Mouse (Mus musculus) liver, embryonic 12.5 days (tissue): ENCODE measurements at regions not wholly inside any gene's neighbourhood (a gene's known extent, or its start where the extent isn't known, plus 50 kb on each side); places are given as distances from the start of the nearest gene placed in this dataset.

Experiments used
- ATAC-seq: fragments of 200-750 bp; cut with Nextera tagmentation; 2 replicates; pipeline ENCODE4 v1.8.0; 2017; ENCODE audit warnings: moderate number of reproducible peaks, mild to moderate bottlenecking, moderate library complexity
- H3K27ac ChIP-seq: fragments of 300-500 bp; sonication (generic); 2 replicates; pipeline ENCODE4 v1.5.1; 2016; ENCODE audit warnings: mild to moderate bottlenecking
- H3K27me3 ChIP-seq: fragments of 300-500 bp; sonication (generic); replicated peaks from 2 replicates; pipeline ENCODE4 v1.6.1; 2016; ENCODE audit warnings: mild to moderate bottlenecking, moderate library complexity
- H3K36me3 ChIP-seq: fragments of 300-500 bp; sonication (generic); 2 replicates; pipeline ENCODE4 v1.6.1; 2016; ENCODE audit warnings: mild to moderate bottlenecking, moderate library complexity
- H3K4me1 ChIP-seq: fragments of 300-500 bp; sonication (generic); 2 replicates; pipeline ENCODE4 v1.6.1; 2016
- H3K4me2 ChIP-seq: fragments of 300-500 bp; sonication (generic); 2 replicates; pipeline ENCODE4 v1.6.1; 2016; ENCODE audit warnings: mild to moderate bottlenecking, moderate library complexity
- H3K4me3 ChIP-seq: fragments of 300-500 bp; sonication (generic); 2 replicates; pipeline ENCODE4 v1.5.1; 2016; ENCODE audit warnings: mild to moderate bottlenecking, moderate library complexity
- H3K9ac ChIP-seq: fragments of 300-500 bp; sonication (generic); 2 replicates; pipeline ENCODE4 v1.6.1; 2016; ENCODE audit warnings: mild to moderate bottlenecking, moderate library complexity
- H3K9me3 ChIP-seq: fragments of 300-500 bp; sonication (generic); replicated peaks from 2 replicates; pipeline ENCODE4 v1.6.1; 2016; ENCODE audit warnings: mild to moderate bottlenecking, moderate library complexity
- WGBS: fragments of 180-500 bp; shearing (Covaris S2); methylation state at CpG from one replicate; pipeline ENCODE4 v1.1.7; 2016; ENCODE audit not compliant: insufficient replicate concordance; 5-methylcytosine and 5-hydroxymethylcytosine counted together

GRCm38 (mm10) chr6:112220149-112220548 is 53.4 kb upstream of the Lmcd1 start:
- Histone ChIP-seq H3K9me3 (no peaks in the 10 kb centered on the region), H3K36me3 (no peaks in the 10 kb centered on the region), H3K9ac (no peak overlapping the region), H3K27me3 (no peaks in the 10 kb centered on the region), H3K4me2 (no peak overlapping the region), H3K27ac (no peak overlapping the region), H3K4me3 (no peak overlapping the region), H3K4me1 (no peaks in the 10 kb centered on the region)
- no peak for ATAC-seq
- 53% methylated on average over 3 of the region's 3 CpGs for WGBS

GRCm38 (mm10) chr6:112221373-112221772 is 52.2 kb upstream of the Lmcd1 start:
- Histone ChIP-seq H3K4me1 (no peaks in the 10 kb centered on the region), H3K4me2 (no peak overlapping the region), H3K36me3 (no peaks in the 10 kb centered on the region), H3K27ac (no peak overlapping the region), H3K27me3 (no peaks in the 10 kb centered on the region), H3K4me3 (no peak overlapping the region), H3K9me3 (no peaks in the 10 kb centered on the region), H3K9ac (no peak overlapping the region)
- no peak for ATAC-seq
- WGBS = 54% methylated on average over 2 of the region's 2 CpGs

DNA sequence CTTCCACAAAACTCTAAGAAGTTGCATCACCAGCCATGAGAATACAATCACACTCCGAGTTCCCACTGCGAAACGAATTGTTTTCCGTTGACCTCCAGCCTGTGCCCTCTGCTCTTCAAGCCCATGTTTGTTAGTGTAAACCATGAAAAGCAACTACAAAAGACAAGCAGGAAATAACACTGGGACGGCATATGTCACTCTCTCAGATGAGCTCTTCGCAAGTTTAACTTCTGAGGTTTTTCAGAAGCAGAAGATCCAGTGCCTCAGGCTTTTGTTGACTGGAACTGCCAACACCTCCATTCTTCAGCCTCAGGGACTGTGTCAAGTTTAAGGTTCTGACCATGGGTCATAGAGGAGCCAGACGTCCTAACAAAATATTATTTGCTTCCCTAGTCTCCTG is 50.2 kb upstream of the Lmcd1 start:
- no peaks in the 10 kb centered on the region for H3K9me3 ChIP-seq
- H3K4me1 ChIP-seq = no peaks in the 10 kb centered on the region
- H3K4me2 ChIP-seq = no peak overlapping the region
- 52% methylated on average over 7 of the region's 7 CpGs for WGBS
- no peak for ATAC-seq
- H3K4me3 ChIP-seq = no peak overlapping the region
- H3K9ac ChIP-seq = no peak overlapping the region
- no peaks in the 10 kb centered on the region for H3K36me3 ChIP-seq
- no peak overlapping the region for H3K27ac ChIP-seq
- no peaks in the 10 kb centered on the region for H3K27me3 ChIP-seq
